Mouse (Mus musculus) left cerebral cortex, adult 8-10 months (tissue): Measurements from ENCODE around the gene Med16. TPM values are rescaled to one million over a fixed set of nuclear protein-coding genes. Genes with fewer than 3 reads are reported as not detected.

Experiments
- microRNA-seq, 2 experiments: library from miRNA; unstranded; fragments of <30 nt; microRNA quantifications; one replicate each; pipeline ENCODE4 v1.2.0; 2022
- total RNA-seq, 4 experiments: library from RNA; stranded (reverse); gene quantifications; 2 replicates each; pipeline ENCODE4 v1.2.4; 2022

Gene Med16
- total RNA-seq, 4 experiments from 2014 or later: 51.9 to 68.0 (median 61.4) TPM

Small RNA genes lying within 50 kb of the gene (microRNA-seq; reads per million reads assigned to microRNA genes)
- gene Mir6910: 0 reads per million in 2 experiments

Other genes starting within 250 kb of the Med16 start
- under 1 TPM in 1 of 4 experiments, not detected in 3; 0.35 TPM for gene Madcam1, start 244.4 kb downstream of the Med16 start, total RNA-seq
- 10 to 100 TPM; 65.1 to 74.5 (median 69.8) TPM for gene Tpgs1, start 239.6 kb downstream of the Med16 start, total RNA-seq
- gene Cdc34, start 226.7 kb downstream of the Med16 start, total RNA-seq: 10 to 100 TPM; 65.7 to 72.5 (median 70.4) TPM
- 1 to 10 TPM; 2.2 to 3.6 (median 3.2) TPM for gene Gzmm, start 219.9 kb downstream of the Med16 start, total RNA-seq
- gene Bsg, start 204.4 kb downstream of the Med16 start, total RNA-seq: 100 to 1,000 TPM; 545 to 609 (median 570) TPM
- gene Hcn2, start 192.3 kb downstream of the Med16 start, total RNA-seq: 100 to 1,000 TPM; 162 to 182 (median 166) TPM
- 10 to 100 TPM; 47.9 to 56.7 (median 51.6) TPM for gene Polrmt, start 162.3 kb downstream of the Med16 start, total RNA-seq
- gene Fgf22, start 153.8 kb downstream of the Med16 start, total RNA-seq: 1 to 10 TPM; 4.7 to 5.9 (median 5.8) TPM
- 10 to 100 TPM; 76.8 to 92.1 (median 86.8) TPM for gene Rnf126, start 142.0 kb downstream of the Med16 start, total RNA-seq
- gene Fstl3, start 131.7 kb downstream of the Med16 start, total RNA-seq: 1 to 10 TPM; 2.5 to 3.6 (median 2.7) TPM
- under 1 TPM; 0.14 to 0.63 (median 0.39) TPM for gene Prss57, start 118.0 kb downstream of the Med16 start, total RNA-seq
- 100 to 1,000 TPM; 265 to 281 (median 267) TPM for gene Palm, start 115.4 kb downstream of the Med16 start, total RNA-seq
- under 1 TPM; 0.32 to 0.89 (median 0.54) TPM for gene Misp, start 87.9 kb downstream of the Med16 start, total RNA-seq
- 10 to 100 TPM; 59.3 to 67.3 (median 63.6) TPM for gene Ptbp1, start 54.5 kb downstream of the Med16 start, total RNA-seq
- gene Prtn3, start 34.4 kb downstream of the Med16 start, total RNA-seq: 1 to 10 TPM; 2.4 to 3.2 (median 2.7) TPM
- 10 to 100 TPM; 49.7 to 56.0 (median 52.7) TPM for gene Plppr3, start 34.3 kb downstream of the Med16 start, total RNA-seq
- gene Elane, start 22.7 kb downstream of the Med16 start, total RNA-seq: not detected
- not detected for gene Cfd, start 18.1 kb downstream of the Med16 start, total RNA-seq
- not detected for gene Gm26602, start 1.9 kb upstream of the Med16 start, total RNA-seq
- gene Kiss1r, start 8.0 kb upstream of the Med16 start, total RNA-seq: 1 to 10 TPM; 5.8 to 8.3 (median 6.4) TPM
- 100 to 1,000 TPM; 312 to 357 (median 346) TPM for gene R3hdm4, start 12.3 kb upstream of the Med16 start, total RNA-seq
- gene Arid3a, start 18.1 kb upstream of the Med16 start, total RNA-seq: 1 to 10 TPM; 5.0 to 7.8 (median 7.5) TPM
- gene Wdr18, start 51.2 kb upstream of the Med16 start, total RNA-seq: 10 to 100 TPM; 38.5 to 48.2 (median 44.6) TPM
- gene Grin3b, start 61.8 kb upstream of the Med16 start, total RNA-seq: under 1 TPM; 0.23 to 0.30 (median 0.24) TPM
- gene Tmem259, start 75.4 kb upstream of the Med16 start, total RNA-seq: 100 to 1,000 TPM; 105 to 117 (median 113) TPM
- gene Cnn2, start 79.7 kb upstream of the Med16 start, total RNA-seq: 1 to 10 TPM; 5.4 to 6.7 (median 6.3) TPM
- gene Abca7, start 87.6 kb upstream of the Med16 start, total RNA-seq: 10 to 100 TPM; 11.0 to 12.3 (median 12.0) TPM
- gene Arhgap45, start 107.7 kb upstream of the Med16 start, total RNA-seq: 1 to 10 TPM; 3.6 to 9.6 (median 6.0) TPM
- gene Polr2e, start 130.9 kb upstream of the Med16 start, total RNA-seq: 10 to 100 TPM; 64.7 to 80.4 (median 72.9) TPM
- gene Gpx4, start 138.2 kb upstream of the Med16 start, total RNA-seq: 100 to 1,000 TPM; 472 to 551 (median 538) TPM
- 10 to 100 TPM; 16.2 to 32.0 (median 20.3) TPM for gene Sbno2, start 196.6 kb upstream of the Med16 start, total RNA-seq
- 100 to 1,000 TPM; 102 to 111 (median 109) TPM for gene Stk11, start 206.9 kb upstream of the Med16 start, total RNA-seq
- 100 to 1,000 TPM; 306 to 342 (median 330) TPM for gene Atp5d, start 229.7 kb upstream of the Med16 start, total RNA-seq
- 100 to 1,000 TPM; 328 to 363 (median 358) TPM for gene Cbarp, start 231.9 kb upstream of the Med16 start, total RNA-seq
- 10 to 100 TPM; 48.5 to 76.4 (median 64.1) TPM for gene Midn, start 239.3 kb upstream of the Med16 start, total RNA-seq